Mouse (Mus musculus): Measurements from ENCODE around the gene Pink1. TPM values are rescaled to one million over a fixed set of nuclear protein-coding genes. Genes with fewer than 3 reads are reported as not detected.

The Pink1 gene
- polyA plus RNA-seq, 1 experiment from 2014 or later = 30.6 TPM

- Histone ChIP-seq H3K27me3 (replicated peaks; ENCODE audit: low read depth, poor library complexity, severe bottlenecking) (0 out of 2 replicates have a peak, but pooled peaks cover under 1% of the 10 kb centered on the region), H3K4me3 (no peak overlapping the region), H3K27ac (replicated peaks) (no peak overlapping the region), H3K36me3 (replicated peaks) (no peaks in the 10 kb centered on the region), H3K4me1 (no peaks in the 10 kb centered on the region), H3K9me3 (no peaks in the 10 kb centered on the region)
- 77% methylated on average over 14 of the region's 14 CpGs for WGBS
- no peak for DNase-seq (ENCODE audit: low spot score)
Measured at GRCm38 (mm10) chr4:138272011-138272997, 53.8 kb downstream of the Pink1 start.

- Histone ChIP-seq H3K36me3 (replicated peaks) (no peaks in the 10 kb centered on the region), H3K4me3 (no peak overlapping the region), H3K27me3 (replicated peaks; ENCODE audit: low read depth, poor library complexity, severe bottlenecking) (peaks cover 25% of the 10 kb centered on the region), H3K27ac (replicated peaks) (no peak overlapping the region), H3K4me1 (peaks cover 4% of the 10 kb centered on the region), H3K9me3 (no peaks in the 10 kb centered on the region)
- 88% methylated on average over 10 of the region's 10 CpGs for WGBS
- DNase-seq (ENCODE audit: low spot score) = no peak
Measured at GRCm38 (mm10) chr4:138267869-138268268, 58.2 kb downstream of the Pink1 start.

Small RNAs within 50 kb of the gene (microRNA-seq; reads per million reads assigned to microRNA genes)
- gene Gm27646 (not detected), gene Mir7019 (not detected)

Other genes with a start within 250 kb of the Pink1 start
- gene Hp1bp3, start 110.0 kb downstream of the Pink1 start, polyA plus RNA-seq (2016; fragmentation: Nextera tagmentation; extraction: Ambion mirVana) = 160 and 177 TPM in 2 replicates
- 1.6 and 2.4 TPM in 2 replicates for gene Sh2d5, start 75.9 kb downstream of the Pink1 start, polyA plus RNA-seq (2016; fragmentation: Nextera tagmentation; extraction: Ambion mirVana)
- gene Kif17, start 75.9 kb downstream of the Pink1 start, polyA plus RNA-seq (2016; fragmentation: Nextera tagmentation; extraction: Ambion mirVana) = 0.59 and 0.62 TPM in 2 replicates
- 273 and 284 TPM in 2 replicates for gene Ddost, start 21.6 kb downstream of the Pink1 start, polyA plus RNA-seq (2016; fragmentation: Nextera tagmentation; extraction: Ambion mirVana)
- gene Cda, start 41.7 kb upstream of the Pink1 start, polyA plus RNA-seq (2016; fragmentation: Nextera tagmentation; extraction: Ambion mirVana) = 3.3 and 4.8 TPM in 2 replicates
- gene Fam43b, start 70.2 kb upstream of the Pink1 start, polyA plus RNA-seq (2016; fragmentation: Nextera tagmentation; extraction: Ambion mirVana) = 0.13 TPM in 1 of 2 replicates, not detected in the other
- gene Mul1, start 108.4 kb upstream of the Pink1 start, polyA plus RNA-seq (2016; fragmentation: Nextera tagmentation; extraction: Ambion mirVana) = 19.7 and 20.8 TPM in 2 replicates
- 1.1 and 1.2 TPM in 2 replicates for gene Camk2n1, start 128.0 kb upstream of the Pink1 start, polyA plus RNA-seq (2016; fragmentation: Nextera tagmentation; extraction: Ambion mirVana)